Mouse (Mus musculus): ENCODE results near the gene Pmf1.

DNA sequence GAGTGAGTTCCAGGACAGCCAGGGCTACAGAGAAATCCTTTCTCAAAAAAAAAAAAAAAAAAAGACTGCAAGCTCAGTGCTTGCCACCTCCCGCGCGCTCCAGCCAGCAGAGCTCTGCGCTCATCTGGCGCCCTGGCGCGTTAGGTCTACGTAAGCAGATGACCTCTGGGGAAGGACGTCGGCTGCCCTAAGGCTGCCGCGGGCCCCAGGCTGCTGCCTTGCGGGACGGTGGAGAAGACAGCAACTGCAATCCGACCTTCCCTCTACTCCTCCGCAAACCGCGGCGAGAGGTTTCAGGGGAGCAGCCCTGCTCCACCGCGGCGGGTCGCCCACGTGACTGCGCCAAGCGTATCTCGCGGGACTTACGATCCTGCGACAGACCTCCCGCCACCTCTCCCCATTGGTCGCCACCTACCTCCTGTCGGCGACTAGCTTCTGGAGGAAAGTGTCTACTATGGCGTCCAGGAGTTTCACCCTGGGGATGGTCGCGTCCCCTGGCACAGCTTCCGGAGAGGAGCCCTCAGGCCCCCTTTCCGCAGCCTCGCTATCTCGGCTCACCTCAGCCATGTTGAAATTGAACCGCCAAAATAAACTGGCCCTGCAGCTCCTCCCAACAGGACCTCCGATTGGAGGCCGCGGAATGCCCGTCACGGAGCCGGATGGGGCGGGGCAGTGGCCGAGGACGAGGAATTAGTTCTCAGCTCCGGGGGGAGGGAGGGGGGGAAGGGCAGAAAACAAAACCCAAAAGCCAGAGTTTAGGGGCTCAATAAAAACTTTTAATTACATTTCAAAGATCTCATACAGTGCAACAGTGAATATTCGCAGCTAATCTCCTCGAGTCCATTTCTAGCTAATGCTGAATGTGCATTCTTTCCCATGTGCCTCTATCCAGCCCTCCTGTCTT is at the start of gene Pmf1:
- TF ChIP-seq EP300 (IDR thresholded peaks at IDR 0.05): peak; percentile 49
- TF ChIP-seq CTCF (IDR thresholded peaks at IDR 0.05): peak; percentile 14; the same call in 1 of the 2 replicates
